Mouse (Mus musculus) neutrophil, adult 5-6 weeks (primary cell): Measurements from ENCODE around the gene Eif4h. TPM values are rescaled to one million over a fixed set of nuclear protein-coding genes. Genes with fewer than 3 reads are reported as not detected.
A peak's percentile ranks its signal among the peaks of the same experiment; 100 is the strongest.
"Not testable (repeated sequence)": the region's sequence is repeated elsewhere in the genome, so short reads cannot be mapped to it uniquely, and the experiment has no call there.

Experiments used
- ATAC-seq: fragments of 151-379, 151-347 bp; 2 replicates; pipeline ENCODE4 v1.8.0; 2017; ENCODE audit warnings: mild to moderate bottlenecking, moderate TSS enrichment; ENCODE audit not compliant: insufficient number of reproducible peaks, poor library complexity, low FRiP score, severe bottlenecking; ENCODE audit errors: extremely low read depth
- total RNA-seq: library from RNA; stranded (forward); fragments of 200-1000 nt; gene quantifications from 2 replicates; pipeline ENCODE4 v1.2.3, GENCODE M21; 2017

The Eif4h gene
- total RNA-seq, 1 experiment from 2014 or later, result 196 TPM

DNA sequence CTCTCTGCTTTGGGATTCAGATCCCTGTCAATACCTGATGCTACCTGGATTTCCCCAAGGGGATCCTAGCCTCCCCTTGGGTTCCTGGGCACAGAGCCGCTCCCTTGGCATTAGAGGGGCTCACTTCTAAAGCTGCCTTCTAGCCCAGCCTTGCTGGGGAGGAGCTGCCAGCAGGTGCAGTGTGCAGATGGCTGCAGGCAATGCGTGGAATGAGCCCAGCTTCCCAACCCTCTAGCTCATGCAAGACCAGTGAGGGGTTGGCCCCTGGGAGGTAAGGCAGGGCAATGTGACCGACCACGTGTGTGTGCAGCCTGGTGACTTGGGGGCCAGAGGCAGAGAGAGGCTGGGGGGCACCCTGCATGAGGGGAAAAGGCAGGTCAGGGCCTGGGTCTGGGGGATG is 17.4 kb upstream of the Eif4h start:
- ATAC-seq, result no peak

- ATAC-seq, result no peak
Measured at GRCm38 (mm10) chr5:134652015-134652414, 12.7 kb upstream of the Eif4h start.

DNA sequence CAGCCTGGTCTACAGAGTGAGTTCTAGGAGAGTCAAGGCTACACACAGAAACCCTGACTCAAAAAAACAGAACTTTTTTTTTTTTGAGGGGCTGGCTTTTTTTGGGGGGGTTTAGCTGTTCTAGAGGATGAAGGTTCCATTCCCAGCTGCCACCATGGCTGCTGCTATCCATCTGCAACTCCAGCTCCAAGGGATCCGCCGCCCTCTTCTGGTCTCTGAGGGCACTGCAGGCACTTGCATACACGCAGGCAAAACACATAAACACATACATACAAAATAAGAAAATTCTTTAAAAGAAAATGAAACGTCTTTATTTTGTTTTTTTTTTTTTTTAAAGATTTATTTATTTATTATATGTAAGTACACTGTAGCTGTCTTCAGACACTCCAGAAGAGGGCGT is 11.6 kb upstream of the Eif4h start:
- peak; percentile 46; the same call in 1 of the 2 replicates for ATAC-seq

GRCm38 (mm10) chr5:134648976-134649375 is 9.7 kb upstream of the Eif4h start:
- ATAC-seq, result not testable (repeated sequence)

DNA sequence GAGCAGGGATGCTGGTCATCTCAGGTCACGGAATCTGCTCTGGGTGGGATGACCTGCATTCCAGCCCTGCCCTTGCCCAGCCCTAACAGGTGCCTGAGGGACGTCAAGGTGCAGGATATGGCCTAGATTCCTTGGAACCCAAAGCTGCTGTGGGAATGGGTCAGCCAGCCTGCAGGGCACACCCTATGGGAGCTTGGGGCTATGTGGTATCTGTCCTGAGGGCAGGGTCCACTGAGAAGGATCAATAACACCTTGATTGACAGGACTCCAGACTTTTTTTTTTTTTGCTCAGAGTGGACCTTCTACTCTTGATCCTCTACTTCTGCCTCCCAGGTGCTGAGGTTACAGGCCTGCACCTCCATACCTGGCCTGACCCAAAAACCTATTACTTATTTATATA is 8.1 kb upstream of the Eif4h start:
- no peak for ATAC-seq

DNA sequence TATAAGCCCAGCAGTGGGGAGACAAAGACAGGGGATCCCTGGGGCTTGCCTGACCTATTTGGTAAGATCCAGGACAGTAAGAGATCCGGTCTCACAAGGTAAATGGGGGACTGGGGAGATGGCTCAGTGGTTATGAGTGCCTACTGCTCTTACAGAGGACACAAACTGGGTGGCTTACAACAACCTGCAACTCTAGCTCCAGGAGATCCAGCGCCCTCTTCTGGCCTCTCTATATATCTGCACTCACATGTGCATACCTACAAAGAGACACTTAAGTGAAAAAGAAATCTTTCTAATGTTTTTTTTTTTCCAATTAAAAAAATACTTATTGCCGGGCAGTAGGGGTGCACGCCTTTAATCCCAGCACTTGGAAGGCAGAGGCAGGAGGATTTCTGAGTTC is 7.2 kb upstream of the Eif4h start:
- no peak for ATAC-seq

GRCm38 (mm10) chr5:134644643-134645118 is 5.4 kb upstream of the Eif4h start:
- ATAC-seq, result no peak

DNA sequence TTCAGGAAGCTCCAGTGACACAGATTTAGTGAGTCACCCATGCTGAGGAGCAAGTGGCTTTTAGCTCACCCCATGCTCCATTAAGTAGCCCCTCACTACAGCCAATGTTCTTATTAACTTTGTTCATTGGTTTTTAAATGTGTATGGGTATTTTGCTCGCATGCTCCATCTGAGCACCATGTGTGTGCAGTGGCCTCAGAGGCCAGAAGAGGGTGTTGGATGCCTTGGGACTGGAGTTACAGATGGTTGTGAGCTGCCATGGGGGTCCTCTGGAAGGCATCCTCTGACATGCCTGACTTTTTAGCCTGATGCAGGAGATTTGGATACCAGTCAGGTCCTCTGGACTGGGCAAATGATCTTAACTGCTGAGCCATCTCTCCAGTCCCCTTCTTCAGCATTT is 4.8 kb upstream of the Eif4h start:
- no peak for ATAC-seq

- ATAC-seq, result no peak
Measured at GRCm38 (mm10) chr5:134640371-134640770, 1.1 kb upstream of the Eif4h start.

DNA sequence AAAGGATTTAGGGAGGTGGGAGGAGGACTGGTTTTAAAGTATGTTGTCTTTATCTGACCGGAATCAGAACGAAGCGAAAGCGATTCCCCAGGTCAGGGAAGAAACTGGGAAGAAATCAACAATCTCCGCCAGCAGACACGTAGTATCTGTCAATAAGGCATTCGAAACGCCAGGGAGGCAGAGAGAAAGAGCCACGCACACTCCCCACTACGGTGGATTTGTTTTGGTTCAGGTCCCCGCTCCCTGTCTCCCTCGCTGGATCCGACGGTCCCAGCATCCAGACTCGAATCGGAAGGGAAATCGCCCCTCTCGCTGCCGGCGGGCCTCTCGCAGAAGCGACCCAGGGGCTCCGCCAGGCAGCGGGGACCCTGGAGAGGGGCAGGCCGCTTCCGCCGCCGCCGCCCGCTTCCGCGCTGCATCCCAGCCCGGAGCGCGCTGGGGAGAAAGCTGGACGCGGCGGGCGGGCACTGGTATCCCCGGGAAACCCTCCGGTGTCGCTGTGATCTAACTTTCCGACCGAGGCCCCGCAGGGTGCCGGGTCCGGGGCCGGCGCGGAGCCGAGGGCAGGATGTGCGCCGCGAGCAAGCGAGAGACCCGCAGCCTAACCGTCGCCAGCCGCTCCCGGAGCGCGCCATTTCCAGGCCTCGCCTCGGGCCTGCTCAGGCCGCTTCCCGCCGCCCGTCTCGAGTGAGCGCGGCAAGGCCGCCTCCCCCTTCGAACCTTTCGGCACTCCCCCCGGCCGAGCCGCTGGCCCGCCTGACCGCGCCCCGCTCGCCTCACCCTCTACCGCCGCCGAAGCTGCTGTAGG is 625 bp downstream of the Eif4h start:
- no peak for ATAC-seq

- ATAC-seq, result peak; percentile 36; the same call in 1 of the 2 replicates
Measured at GRCm38 (mm10) chr5:134637820-134638367, 1.4 kb downstream of the Eif4h start.

GRCm38 (mm10) chr5:134632841-134633240 is 6.4 kb downstream of the Eif4h start:
- no peak for ATAC-seq

GRCm38 (mm10) chr5:134630835-134631234 is 8.5 kb downstream of the Eif4h start:
- no peak for ATAC-seq

GRCm38 (mm10) chr5:134629508-134629907 is 9.8 kb downstream of the Eif4h start:
- no peak for ATAC-seq

DNA sequence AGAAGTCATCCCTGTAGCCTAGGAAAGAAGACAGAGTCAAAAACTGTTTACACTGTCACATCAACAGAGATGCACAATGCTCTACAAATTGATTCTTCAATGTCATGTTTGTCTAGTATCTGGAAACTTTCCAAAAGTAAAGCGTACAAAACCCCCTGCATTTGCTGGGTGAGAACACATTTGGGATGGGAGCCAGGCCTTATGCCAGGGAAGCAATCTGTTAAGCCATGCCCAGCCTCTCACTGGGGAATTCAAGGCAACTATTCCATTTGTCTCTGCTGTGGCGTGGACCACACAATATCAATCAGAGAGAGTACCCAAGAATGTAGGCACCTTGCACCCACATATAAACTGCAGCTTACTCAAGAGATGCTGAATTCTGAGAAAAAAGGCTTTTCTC is 17.2 kb downstream of the Eif4h start:
- no peak for ATAC-seq

DNA sequence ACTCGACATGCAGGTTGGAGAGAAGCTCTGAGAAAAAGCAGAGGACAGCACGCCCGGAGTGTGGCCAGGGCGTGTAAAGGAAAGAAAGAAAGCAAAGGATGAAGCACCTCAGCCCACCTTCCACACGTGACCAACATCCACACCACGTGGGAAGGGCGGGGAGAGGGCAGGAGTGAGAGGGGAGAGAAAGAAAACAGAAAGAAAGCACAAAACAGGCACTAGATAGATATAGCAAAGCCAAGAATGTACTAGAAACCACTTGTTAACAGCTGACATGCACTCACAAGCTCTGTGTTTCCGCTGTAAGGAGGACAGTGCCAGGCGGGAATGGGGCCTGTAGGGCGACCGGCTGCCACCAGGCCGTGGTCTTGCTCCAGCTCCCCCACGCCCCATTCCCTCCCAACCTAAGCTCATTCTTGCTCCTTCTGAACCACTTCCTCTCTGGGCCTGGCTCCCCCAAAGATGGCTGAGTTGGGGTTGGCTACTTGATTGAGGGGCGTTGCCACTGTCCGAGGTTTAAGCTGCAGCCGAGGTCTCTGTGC is 18.1 kb downstream of the Eif4h start:
- no peak for ATAC-seq

GRCm38 (mm10) chr5:134620457-134620856 is 18.8 kb downstream of the Eif4h start:
- ATAC-seq, result no peak

DNA sequence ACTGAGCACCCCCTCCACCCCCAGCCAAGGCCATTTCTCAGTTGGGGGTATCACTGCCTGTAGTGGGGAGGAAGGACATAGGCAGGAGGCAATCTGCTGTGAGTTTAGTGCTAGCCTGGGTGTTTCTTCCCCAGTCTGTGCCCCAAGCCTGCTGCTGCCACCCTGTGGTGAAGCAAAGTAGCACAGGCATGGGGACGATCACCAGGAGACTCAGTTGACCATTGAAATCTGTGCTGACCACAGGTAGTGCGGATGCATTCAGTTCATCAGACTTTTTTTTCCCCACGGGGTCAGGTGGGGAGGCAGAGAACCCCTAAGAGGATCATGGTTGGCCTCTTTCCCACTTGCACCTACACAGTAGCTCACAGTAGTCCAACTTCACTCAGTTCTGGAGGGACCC is 22.2 kb downstream of the Eif4h start:
- peak; percentile 62 for ATAC-seq

DNA sequence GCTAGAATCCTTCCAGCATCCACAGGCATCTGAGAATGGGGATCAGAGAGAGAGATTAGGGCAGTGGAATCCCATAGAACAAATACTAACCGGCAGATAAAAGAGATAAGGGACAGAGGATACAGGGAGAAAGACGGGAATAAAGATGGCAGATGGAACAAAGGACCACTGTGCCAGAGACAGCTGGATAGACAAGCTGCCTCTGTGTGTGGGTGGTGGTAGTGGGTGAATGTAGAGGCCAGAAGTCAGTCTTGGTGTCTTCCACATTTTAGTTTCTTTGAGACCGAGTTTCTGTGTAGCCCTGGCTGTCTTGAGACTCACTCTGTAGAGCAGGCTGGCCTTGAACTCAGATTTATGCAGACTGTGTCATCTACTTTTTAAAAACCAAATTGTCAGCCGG is 23.5 kb downstream of the Eif4h start:
- no peak for ATAC-seq

DNA sequence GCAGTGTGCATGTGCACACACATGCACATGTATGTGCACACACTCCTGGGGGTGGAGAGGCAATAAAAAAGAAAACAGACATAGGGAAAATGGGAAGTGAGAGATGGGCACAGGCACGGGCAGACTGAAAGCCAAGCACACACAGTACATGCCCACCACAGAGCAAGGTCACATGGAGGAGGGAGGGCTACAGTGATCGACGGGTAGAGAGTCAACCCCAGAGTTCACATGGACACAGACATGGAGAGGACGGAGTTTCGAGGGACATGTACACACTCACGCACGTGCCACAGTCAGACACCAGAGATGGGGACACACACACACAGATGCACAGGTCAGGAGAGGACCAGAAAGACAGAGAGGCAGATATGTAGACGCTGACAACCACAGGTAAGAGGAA is 23.9 kb downstream of the Eif4h start:
- no peak for ATAC-seq
